Mouse (Mus musculus) stomach, embryonic 16.5 days (tissue): ENCODE measurements around the gene Ly6g6d. TPM values are rescaled to one million over a fixed set of nuclear protein-coding genes. Genes with fewer than 3 reads are reported as not detected.
A peak's percentile ranks its signal among the peaks of the same experiment; 100 is the strongest.
"Not testable (repeated sequence)": the region's sequence is repeated elsewhere in the genome, so short reads cannot be mapped to it uniquely, and the experiment has no call there.

Experiments used
- ATAC-seq: fragments of 200-750 bp; cut with Nextera tagmentation; 2 replicates; pipeline ENCODE4 v1.8.0; 2017; ENCODE audit warnings: moderate number of reproducible peaks, moderate TSS enrichment; ENCODE audit not compliant: insufficient read depth, low FRiP score
- H3K27ac ChIP-seq: fragments of 300-500 bp; sonication (generic); 2 replicates; pipeline ENCODE4 v1.5.1; 2014; ENCODE audit warnings: low read length
- H3K27me3 ChIP-seq: fragments of 300-500 bp; sonication (generic); 2 replicates; pipeline ENCODE4 v1.6.1; 2014; ENCODE audit warnings: low read length, control low read depth, mixed read lengths; ENCODE audit not compliant: control insufficient read depth, insufficient read depth
- H3K36me3 ChIP-seq: fragments of 300-500 bp; sonication (generic); 2 replicates; pipeline ENCODE4 v1.6.1; 2014; ENCODE audit warnings: low read length; ENCODE audit not compliant: control insufficient read depth, insufficient read depth
- H3K4me1 ChIP-seq: fragments of 300-500 bp; sonication (generic); 2 replicates; pipeline ENCODE4 v1.6.1; 2014; ENCODE audit warnings: low read length, control low read depth, mixed read lengths; ENCODE audit not compliant: control insufficient read depth, insufficient read depth
- H3K4me2 ChIP-seq: fragments of 300-500 bp; sonication (generic); 2 replicates; pipeline ENCODE4 v1.6.1; 2014; ENCODE audit warnings: low read depth, low read length, mixed read lengths
- H3K4me3 ChIP-seq: fragments of 300-500 bp; sonication (generic); replicated peaks from 2 replicates; pipeline ENCODE4 v1.5.1; 2014; ENCODE audit warnings: mild to moderate bottlenecking, low read length
- H3K9ac ChIP-seq: fragments of 300-500 bp; sonication (generic); 2 replicates; pipeline ENCODE4 v1.6.1; 2014; ENCODE audit warnings: low read length
- H3K9me3 ChIP-seq: fragments of 300-500 bp; sonication (generic); replicated peaks from 2 replicates; pipeline ENCODE4 v1.6.1; 2016; ENCODE audit warnings: low read length, control low read depth; ENCODE audit not compliant: control insufficient read depth
- WGBS: fragments of 180-500 bp; shearing (Covaris S2); extraction: QIAGEN DNeasy Blood & Tissue Kit; methylation state at CpG from one replicate; pipeline ENCODE4 v1.1.7; 2014; 5-methylcytosine and 5-hydroxymethylcytosine counted together
- polyA plus RNA-seq: library from polyadenylated mRNA; unstranded; fragments of >200 nt; fragmentation: Nextera tagmentation; extraction: Ambion mirVana; gene quantifications from 2 replicates; pipeline ENCODE4 v1.2.1, GENCODE M21; 2015

Ly6g6d gene
- 3.2 and 4.1 TPM in 2 replicates for polyA plus RNA-seq

- 12% methylated on average over 14 of the region's 14 CpGs for WGBS
- Histone ChIP-seq H3K4me2 (peak within 1 kb of the TSS; percentile 37), H3K9me3 (no peaks in the 10 kb centered on the region), H3K27ac (peak within 1 kb of the TSS; percentile 60), H3K9ac (peak within 1 kb of the TSS; percentile 69), H3K4me1 (peaks cover 10% of the 10 kb centered on the region), H3K4me3 (peak within 1 kb of the TSS; percentile 39), H3K36me3 (no peaks in the 10 kb centered on the region), H3K27me3 (no peaks in the 10 kb centered on the region)
- peak; percentile 56 for ATAC-seq
Observed at GRCm38 (mm10) chr17:35077786-35078233, at the start of gene Ly6g6d. Gene Ly6g6d (minus strand): TSS chr17:35078065.

GRCm38 (mm10) chr17:35127017-35127416 lies 49.2 kb upstream of the Ly6g6d start:
- H3K9me3 ChIP-seq: no peaks in the 10 kb centered on the region
- H3K4me2 ChIP-seq: peak overlapping the region; percentile 79
- ATAC-seq: no peak
- H3K9ac ChIP-seq: peak overlapping the region; percentile 83
- H3K4me3 ChIP-seq: peak overlapping the region; percentile 59
- H3K27me3 ChIP-seq: no peaks in the 10 kb centered on the region
- peak overlapping the region; percentile 90; the same call in 1 of the 2 replicates for H3K27ac ChIP-seq
- peaks cover 31% of the 10 kb centered on the region for H3K4me1 ChIP-seq
- WGBS: 52% methylated on average over 13 of the region's 13 CpGs
- H3K36me3 ChIP-seq: no peaks in the 10 kb centered on the region

- WGBS: under 1% methylated on average over 36 of the region's 36 CpGs
- H3K4me1 ChIP-seq: peaks cover 33% of the 10 kb centered on the region
Observed at GRCm38 (mm10) chr17:35126206-35126611, 48.3 kb upstream of the Ly6g6d start, which contains the start of gene D17H6S53E. Gene D17H6S53E (plus strand): TSS chr17:35126373.

GRCm38 (mm10) chr17:35125578-35125977 lies 47.7 kb upstream of the Ly6g6d start:
- WGBS: 17% methylated on average over 6 of the region's 6 CpGs
- Histone ChIP-seq H3K27me3 (no peaks in the 10 kb centered on the region), H3K4me3 (peak overlapping the region; percentile 59), H3K9ac (peak overlapping the region; percentile 83), H3K4me1 (peaks cover 33% of the 10 kb centered on the region), H3K27ac (peak overlapping the region; percentile 90), H3K9me3 (no peaks in the 10 kb centered on the region), H3K4me2 (peak overlapping the region; percentile 79), H3K36me3 (no peaks in the 10 kb centered on the region)
- no peak for ATAC-seq

More at GRCm38 (mm10) chr17:35126206-35126611, 48.3 kb upstream of the Ly6g6d start, which contains the start of gene D17H6S53E:
- no peaks in the 10 kb centered on the region for H3K27me3 ChIP-seq
- H3K4me2 ChIP-seq: peak within 1 kb of the TSS; percentile 79
- H3K4me3 ChIP-seq: peak within 1 kb of the TSS; percentile 59
- H3K27ac ChIP-seq: peak within 1 kb of the TSS; percentile 90
- peak within 1 kb of the TSS; percentile 83 for H3K9ac ChIP-seq
- ATAC-seq: peak; percentile 73
- no peaks in the 10 kb centered on the region for H3K9me3 ChIP-seq
- H3K36me3 ChIP-seq: no peaks in the 10 kb centered on the region

GRCm38 (mm10) chr17:35125081-35125480 lies 47.2 kb upstream of the Ly6g6d start:
- peaks cover 37% of the 10 kb centered on the region for H3K4me1 ChIP-seq
- H3K4me3 ChIP-seq: no peak overlapping the region
- peak overlapping the region; percentile 79 for H3K4me2 ChIP-seq
- ATAC-seq: no peak
- WGBS: 81% methylated on average over 1 of the region's 1 CpGs
- no peaks in the 10 kb centered on the region for H3K27me3 ChIP-seq
- H3K9me3 ChIP-seq: no peaks in the 10 kb centered on the region
- peak overlapping the region; percentile 83; the same call in 1 of the 2 replicates for H3K9ac ChIP-seq
- H3K27ac ChIP-seq: peak overlapping the region; percentile 90
- no peaks in the 10 kb centered on the region for H3K36me3 ChIP-seq

GRCm38 (mm10) chr17:35124261-35124896 lies 46.5 kb upstream of the Ly6g6d start:
- not testable (repeated sequence) for H3K9ac ChIP-seq, H3K4me3 ChIP-seq, H3K4me2 ChIP-seq, ATAC-seq, H3K9me3 ChIP-seq, H3K36me3 ChIP-seq, H3K27me3 ChIP-seq
- peak overlapping the region; percentile 90; the same call in 1 of the 2 replicates for H3K27ac ChIP-seq
- WGBS: 90% methylated on average over 12 of the region's 12 CpGs
- peaks cover 42% of the 10 kb centered on the region for H3K4me1 ChIP-seq

- H3K36me3 ChIP-seq, H3K9ac ChIP-seq, ATAC-seq, H3K4me2 ChIP-seq, H3K4me3 ChIP-seq, H3K27me3 ChIP-seq, H3K9me3 ChIP-seq, H3K27ac ChIP-seq: not testable (repeated sequence)
- 90% methylated on average over 9 of the region's 9 CpGs for WGBS
- peaks cover 40% of the 10 kb centered on the region for H3K4me1 ChIP-seq
Observed at GRCm38 (mm10) chr17:35123287-35123686, 45.4 kb upstream of the Ly6g6d start.

- Histone ChIP-seq H3K27me3 (no peaks in the 10 kb centered on the region), H3K9me3 (no peaks in the 10 kb centered on the region), H3K9ac (peak within 1 kb of the TSS; percentile 89), H3K27ac (peak within 1 kb of the TSS; percentile 95), H3K4me2 (peak within 1 kb of the TSS; percentile 97), H3K4me3 (peak within 1 kb of the TSS; percentile 61), H3K36me3 (0 out of 2 replicates have a peak, but pooled peaks cover 13% of the 10 kb centered on the region), H3K4me1 (peaks cover 31% of the 10 kb centered on the region)
- 1% methylated on average over 19 of the region's 19 CpGs for WGBS
- no peak; the same call in 1 of the 2 replicates for ATAC-seq
Observed at GRCm38 (mm10) chr17:35121871-35122303, 44.0 kb upstream of the Ly6g6d start, which contains the start of gene Csnk2b. Gene Csnk2b (minus strand): TSS chr17:35122053.

GRCm38 (mm10) chr17:35121143-35121799 lies 43.4 kb upstream of the Ly6g6d start, which contains the start of gene Gpank1:
Gene Gpank1 (plus strand): TSS chr17:35121455.
- WGBS: under 1% methylated on average over 50 of the region's 50 CpGs
- peak; percentile 96 for ATAC-seq

More at GRCm38 (mm10) chr17:35121143-35121799, 43.4 kb upstream of the Ly6g6d start, which contains the start of gene Gpank1:
- no peaks in the 10 kb centered on the region for H3K9me3 ChIP-seq
- no peaks in the 10 kb centered on the region for H3K27me3 ChIP-seq
- H3K27ac ChIP-seq: peak within 1 kb of the TSS; percentile 95
- H3K4me2 ChIP-seq: peak within 1 kb of the TSS; percentile 97
- H3K4me3 ChIP-seq: peak within 1 kb of the TSS; percentile 61
- H3K9ac ChIP-seq: peak within 1 kb of the TSS; percentile 89
- H3K4me1 ChIP-seq: peaks cover 28% of the 10 kb centered on the region
- H3K36me3 ChIP-seq: 0 out of 2 replicates have a peak, but pooled peaks cover 13% of the 10 kb centered on the region
